Mouse (Mus musculus): ENCODE results near the gene Raver2.

Gene Raver2

DNA sequence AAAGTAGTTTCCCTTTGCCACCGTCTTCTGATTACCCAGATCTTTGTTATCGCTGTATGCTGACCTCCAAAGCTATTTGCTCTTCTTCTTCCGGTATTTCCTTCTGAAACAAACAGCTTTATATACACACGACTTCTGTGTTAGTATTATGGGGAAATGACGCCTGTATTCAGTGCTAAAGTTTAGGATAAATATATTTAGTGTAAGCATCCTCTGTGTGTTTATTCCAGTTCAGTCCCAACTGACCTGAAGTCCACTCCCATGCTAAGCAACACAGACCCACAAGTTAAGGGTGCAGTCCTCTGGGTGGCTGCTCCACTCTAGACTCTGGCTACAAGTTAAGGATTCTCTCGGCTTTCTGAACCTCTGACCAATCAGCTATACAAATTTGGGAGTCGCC is 52.2 kb downstream of the Raver2 start:
- no peak for DNase-seq

DNA sequence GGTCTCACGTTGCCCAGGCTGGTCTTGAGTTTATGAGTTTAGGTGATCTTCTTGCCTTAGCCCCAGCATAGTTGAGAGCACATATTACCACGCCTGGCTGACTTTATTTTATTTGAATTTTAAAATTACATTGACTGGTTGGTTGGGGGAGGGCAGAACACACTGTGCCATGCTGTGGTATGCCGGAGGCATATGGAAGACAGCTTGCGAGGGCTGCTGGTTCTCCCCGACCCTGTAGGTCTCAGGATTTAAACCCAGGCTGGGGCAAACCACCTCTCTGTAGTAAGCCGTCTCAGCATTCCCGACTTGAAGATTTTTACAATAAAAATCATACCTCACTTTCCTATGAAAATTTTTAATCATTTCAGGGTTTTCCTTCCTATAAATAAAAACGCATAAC is 66.2 kb downstream of the Raver2 start:
- no peak for DNase-seq

DNA sequence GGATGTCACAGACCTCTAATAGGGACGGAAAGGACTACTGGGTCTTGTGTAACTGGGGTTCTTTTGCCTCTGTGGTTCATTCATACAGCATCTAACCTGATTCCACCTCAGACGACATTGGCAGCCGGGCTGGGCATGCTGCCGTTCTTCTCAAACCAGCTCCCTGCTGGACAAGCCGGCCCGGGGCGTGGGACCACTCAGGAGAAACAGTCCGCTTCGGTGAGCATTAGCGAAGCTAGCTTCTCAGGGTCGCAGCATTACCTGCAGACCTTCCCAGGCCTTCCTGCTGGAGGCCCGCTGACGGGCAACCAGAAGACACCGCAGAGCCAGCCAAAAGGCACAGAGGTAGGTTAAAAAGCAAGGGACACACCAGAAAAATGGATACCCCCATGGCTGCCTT is 67.1 kb downstream of the Raver2 start:
- no peak for DNase-seq

DNA sequence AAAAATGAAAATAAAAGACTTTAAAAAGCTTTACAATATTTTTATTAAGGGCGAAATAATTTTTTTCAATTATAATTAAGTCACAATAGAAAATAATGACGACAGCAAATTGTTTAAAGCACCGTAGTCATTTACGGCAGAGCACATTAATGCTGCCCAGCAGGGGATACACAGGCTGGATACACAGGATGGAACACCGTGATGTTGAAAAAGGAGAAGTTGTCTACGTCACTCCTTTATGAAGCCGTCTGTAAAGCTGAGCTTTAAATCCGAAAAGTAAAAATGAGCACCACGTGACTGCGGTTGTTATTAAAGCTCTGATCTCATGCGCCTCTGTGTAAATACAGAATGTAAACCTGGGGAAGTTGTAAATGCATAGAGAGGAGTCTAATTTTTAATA is 69.2 kb downstream of the Raver2 start:
- DNase-seq, result no peak

DNA sequence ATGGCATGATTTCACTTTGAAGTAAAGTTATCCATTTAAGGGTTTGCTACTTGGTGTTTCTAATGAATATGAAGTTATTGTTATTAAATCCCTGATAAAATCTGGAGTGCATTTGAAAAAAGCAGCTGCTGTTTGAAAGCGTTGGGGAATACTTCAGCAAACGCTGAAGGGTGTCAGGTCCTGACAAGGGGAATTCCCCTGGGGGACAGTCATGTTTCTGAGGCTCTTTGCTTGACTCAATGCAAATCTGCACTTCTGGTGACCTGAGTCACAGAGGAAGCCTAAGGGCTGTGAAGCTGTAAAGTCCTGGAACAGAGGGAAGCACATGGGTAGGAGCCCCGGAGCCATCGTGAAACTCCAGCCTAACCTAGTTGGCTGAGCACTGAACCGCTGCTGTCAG is 73.0 kb downstream of the Raver2 start:
- no peak for DNase-seq

DNA sequence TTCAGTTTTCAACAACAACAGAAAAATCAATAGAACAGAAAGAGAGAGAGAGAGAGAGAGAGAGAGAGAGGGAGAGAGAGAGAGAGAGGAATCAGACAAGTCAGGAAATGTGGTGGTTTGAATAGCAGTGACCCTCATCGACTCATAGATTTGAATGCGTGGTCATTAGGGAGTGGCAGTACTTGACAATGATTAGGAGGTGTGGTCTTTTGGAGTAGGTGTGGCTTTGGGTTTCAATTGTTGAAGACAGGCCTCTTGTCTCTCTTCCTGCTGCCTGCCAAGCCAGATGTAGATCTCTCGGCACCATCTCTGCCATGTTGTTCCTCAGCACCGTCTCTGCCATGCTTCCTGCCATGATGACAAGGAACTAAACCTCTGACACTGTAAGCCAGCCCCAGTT is 75.1 kb downstream of the Raver2 start:
- no peak for DNase-seq

DNA sequence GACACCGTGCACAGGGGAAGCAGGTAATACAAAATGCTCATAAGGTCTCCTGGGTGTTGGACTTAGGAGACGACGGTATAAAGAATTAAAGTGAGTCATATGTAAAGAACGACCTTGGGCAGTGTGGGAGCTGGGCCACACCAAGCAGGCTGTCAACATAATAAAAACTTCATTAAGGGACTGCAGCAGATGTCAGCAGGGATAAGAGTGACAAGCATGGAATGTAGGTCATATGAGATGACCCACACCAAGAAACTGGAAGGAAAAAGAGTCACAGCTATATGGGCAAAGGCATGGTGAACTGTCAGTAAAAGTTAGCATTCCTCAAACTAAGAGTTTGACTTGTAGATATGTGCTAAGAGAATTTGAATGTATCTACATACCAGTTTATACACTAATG is 75.6 kb downstream of the Raver2 start:
- DNase-seq, result no peak

DNA sequence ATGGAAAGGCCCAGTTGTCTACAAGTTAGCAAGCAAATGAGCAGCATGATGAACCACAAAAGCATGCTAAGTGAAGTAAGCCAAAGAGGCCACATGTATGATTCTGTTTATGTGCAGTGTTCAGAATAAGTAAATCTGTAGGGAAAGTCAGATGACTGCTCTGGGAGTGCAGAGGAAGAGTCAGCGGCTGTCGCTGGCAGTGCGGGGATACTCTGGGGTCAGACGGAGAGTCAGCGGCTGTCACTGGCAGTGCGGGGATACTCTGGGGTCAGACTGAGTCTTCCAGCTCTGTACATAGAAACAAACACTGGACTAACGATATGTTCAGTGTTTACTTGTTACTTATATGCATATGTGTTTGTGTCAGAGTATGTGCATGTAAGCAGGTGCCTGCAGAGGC is 76.0 kb downstream of the Raver2 start:
- no peak for DNase-seq

DNA sequence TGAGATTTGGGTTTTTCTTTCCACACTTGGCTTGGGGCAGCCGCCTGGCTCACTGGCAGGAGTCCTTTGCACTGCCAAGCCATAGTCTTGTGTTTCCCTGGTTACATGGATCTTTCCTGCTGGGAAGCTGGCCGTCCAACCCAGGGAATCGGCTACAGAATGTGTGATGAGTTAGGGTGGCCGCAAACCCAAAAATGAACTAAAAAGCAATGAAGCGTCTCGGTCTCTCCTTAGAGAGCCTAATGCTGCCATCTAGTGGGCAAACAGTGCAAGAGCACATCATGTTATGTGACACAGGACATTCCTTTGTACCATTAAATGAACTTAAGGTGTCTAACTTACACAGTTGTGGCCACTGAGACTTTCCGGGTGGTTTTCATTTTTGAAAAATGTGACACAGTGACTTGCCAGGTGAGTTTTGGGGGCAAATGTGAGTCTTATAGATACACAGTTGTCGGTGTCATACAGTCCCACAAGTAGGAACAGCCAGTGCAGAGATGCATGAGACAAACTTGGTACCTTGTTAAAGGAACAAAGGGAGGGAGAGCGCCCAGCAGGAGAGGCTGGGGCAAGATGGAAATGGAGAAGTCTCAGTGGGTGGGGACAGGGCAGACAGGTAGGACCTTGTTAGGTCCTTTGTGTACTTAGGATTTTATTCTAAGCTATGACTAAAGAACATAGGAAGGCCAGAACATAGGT is 77.4 kb downstream of the Raver2 start:
- DNase-seq, result peak; percentile 79

DNA sequence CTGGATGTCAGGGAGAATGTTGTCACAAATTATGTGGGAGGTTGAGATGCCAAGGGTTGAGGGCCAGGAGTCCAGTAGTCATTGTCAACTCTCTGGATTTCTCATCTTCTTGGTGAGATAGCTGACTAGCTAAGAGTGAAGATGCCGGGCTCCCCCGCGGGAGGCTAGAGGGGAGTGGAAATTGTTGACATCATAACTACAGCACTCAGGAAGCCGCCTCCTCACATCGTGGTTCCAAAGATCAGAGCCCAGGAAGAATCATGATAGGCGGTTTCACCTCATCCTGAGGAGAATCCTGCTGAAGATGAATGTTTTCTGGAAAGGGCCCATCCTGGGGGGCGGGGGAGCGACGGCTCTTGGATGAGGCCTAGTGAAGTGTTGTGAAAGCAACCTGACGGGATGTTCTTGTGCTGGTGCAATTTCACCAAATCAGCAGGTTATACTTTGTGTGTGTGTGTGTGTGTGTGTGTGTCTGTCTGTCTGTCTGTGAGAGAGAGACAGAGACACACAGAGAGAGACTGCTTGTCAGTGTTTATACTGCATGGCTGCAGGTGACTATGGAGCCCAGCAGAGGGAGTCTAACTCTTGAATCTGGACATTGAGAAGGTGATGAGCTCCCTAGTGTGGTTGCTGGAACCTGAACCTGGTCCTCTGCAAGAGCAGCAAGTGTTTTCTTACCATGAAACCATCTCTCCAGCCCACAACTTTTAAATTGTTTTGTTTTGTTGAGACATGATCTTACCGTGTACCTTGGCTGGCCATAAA is 78.3 kb downstream of the Raver2 start:
- peak; percentile 31 for DNase-seq

DNA sequence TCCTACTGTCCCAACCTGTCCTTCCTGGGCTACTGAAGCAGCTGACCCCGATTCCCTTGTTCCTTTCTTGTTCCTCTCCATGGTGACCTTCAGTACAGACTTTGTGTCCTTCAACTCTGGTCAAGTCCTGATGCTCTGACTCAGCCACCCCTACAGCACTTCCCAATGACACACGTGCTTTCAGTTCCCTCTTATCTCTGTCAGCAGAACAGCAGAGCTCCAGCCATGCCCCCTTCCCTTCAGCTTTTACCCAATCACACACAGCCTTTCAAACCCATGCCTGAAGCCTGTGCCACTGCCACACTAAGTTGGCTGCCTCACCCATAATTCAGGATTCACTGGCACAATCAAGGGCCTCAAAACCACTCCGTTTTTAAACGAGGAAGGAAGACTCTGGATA is 86.8 kb downstream of the Raver2 start:
- no peak for DNase-seq

DNA sequence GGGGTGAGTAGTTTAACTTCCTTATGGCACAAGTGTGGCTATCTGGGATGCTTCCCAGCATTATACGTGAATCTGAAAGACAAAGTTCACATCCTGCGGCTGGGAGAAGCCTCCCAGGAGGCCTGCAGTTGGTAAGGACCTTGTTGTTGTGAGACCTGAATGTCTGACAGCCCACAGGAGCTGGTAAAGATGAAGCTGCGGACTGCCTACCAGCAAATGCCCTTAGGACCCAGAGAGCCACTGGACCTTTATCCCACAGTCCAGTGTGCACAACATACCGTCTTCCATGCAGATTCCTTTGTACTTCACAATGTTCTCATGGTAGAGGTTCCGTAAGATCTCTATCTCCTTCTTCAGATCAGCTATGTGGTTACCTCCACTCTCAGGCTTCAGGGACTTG is 88.7 kb downstream of the Raver2 start:
- no peak for DNase-seq

DNA sequence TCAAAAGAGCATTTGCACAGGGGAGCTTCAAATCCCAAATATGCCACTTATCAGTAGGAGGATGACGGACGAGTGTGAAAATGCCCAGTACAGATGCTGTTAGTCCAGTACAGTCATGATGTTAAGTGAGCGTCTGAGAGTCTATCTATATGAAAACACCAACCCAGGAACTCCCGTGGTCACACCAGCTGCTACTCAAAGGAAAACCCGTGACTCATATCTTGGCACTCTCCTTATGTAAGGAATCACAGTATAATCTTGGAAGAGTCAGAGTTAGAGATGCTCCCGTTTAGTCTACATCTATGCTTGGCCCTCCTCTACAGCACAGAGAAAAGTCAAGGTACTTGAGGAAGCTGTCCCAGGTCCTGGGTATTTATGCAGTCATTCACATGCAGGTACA is 89.5 kb downstream of the Raver2 start:
- no peak for DNase-seq

DNA sequence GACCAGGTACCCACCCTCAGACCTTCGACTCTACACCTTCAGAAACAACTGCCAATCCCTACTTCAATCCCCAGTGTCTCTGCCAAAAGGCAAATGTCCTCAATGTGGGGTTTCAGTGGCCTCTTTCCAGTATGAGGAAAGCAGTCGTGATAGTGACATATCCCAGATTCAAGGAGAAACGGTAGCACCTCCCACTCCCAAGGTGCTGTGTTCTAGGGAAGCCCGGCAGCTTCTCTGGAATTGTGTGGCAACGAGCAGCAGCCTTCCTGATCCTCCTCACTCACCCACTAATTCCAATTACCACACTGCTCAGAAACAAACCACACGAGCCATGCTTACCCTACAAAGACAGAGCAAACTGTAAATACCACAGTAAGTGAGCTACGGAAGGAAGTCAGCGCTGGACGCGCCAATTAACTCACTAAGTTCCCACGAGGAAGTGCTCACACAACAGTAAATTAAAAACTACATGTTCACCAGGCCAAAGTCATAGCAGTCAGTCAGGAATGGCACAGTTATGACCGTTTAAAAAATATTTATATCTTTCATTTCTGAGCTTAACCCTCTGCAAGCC is 90.5 kb downstream of the Raver2 start:
- DNase-seq, result no peak

DNA sequence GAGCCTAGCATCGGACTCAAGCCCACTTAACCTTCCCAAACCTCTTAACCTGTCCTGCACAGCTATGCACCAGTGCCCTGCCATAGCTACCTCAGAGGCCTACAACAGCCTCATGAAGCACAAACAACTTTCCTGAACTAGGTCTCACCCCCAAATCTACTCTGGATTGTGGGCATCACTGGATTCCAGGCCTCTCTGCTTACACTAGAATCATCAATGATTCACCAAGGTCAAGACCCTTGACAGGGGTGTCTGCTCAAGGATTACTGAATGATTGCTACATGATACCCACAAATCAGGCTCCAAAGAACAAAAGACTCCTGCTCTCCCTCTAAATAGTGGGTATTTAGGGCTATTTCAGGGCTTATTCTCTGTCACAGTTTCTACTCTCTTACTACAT is 92.0 kb downstream of the Raver2 start:
- no peak for DNase-seq

DNA sequence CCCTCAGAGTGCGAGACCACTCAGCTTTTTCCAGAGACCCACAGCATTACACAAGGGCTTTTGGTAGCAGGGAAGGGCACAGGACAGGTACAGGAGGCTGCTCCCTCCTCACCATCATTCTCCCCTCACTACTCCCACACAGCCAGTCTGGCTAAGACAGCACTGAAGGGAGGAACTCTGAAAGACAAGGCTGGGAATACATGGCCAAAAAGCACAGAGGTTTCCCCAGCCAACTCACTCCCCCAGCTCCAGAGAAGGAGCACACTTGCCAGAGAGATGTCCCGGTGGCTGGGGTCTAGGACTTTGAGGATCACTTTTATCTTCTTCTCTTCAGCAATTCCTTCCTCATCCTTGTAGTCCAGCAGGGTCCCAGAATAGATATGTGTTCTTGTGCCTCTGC is 95.4 kb downstream of the Raver2 start:
- no peak for DNase-seq

DNA sequence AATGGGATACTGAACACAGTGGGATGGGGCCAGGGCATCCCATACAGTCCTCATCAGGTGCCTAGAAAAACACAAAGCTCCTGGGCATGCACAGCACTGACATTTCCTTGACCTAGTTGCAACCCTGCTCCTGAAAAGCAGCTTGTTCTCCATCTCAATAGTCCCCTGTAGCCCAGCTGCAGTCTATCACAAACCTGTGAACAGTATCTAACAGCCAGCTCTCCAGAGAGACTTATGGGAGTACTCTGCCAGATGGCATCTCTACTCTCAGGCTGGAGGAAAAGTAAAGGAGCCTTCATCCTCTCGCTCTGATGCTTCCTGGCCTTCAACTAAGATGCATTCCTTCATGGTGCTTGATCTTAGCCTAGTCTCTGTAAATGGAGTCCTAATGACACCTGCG is 95.9 kb downstream of the Raver2 start:
- DNase-seq, result no peak

DNA sequence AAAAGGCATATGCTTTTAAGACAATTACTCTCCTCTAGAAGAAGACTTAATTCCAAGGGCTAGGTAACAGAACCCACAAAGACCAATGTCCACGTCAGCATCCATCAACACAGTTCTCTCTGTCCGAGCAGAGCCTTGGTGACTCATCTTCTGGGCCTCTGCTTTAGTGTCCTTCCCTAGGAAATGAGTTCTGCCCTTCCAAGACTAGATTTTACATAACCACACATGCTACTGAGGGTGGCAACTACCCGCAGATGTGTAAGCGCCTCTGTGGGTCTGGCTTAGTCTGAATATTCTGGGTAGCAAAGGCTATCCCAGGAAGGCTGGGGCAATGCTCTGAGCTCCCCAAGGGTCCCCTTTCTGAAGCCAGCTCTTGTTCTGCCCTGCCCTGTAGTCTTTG is 97.0 kb downstream of the Raver2 start:
- no peak for DNase-seq

DNA sequence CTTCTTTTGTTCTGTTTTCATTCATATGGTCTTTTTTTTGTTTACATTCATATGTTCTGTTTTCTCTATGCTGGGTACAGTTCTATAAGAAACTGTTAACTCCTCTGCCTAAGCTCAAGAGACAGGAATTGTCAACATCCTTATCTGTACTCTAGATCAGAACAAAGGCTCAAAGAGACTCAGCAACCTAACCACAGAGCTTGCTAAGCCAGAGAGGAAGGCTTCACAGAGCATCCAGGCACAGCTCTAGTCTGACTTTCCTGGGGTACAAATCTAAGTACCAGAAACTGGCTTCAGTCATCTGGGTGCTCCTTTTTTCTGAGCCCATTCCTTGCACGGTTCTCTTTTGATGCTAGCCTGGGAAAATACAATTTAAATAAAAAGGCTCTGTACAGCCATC is 99.0 kb downstream of the Raver2 start:
- peak; percentile 50 for DNase-seq

DNA sequence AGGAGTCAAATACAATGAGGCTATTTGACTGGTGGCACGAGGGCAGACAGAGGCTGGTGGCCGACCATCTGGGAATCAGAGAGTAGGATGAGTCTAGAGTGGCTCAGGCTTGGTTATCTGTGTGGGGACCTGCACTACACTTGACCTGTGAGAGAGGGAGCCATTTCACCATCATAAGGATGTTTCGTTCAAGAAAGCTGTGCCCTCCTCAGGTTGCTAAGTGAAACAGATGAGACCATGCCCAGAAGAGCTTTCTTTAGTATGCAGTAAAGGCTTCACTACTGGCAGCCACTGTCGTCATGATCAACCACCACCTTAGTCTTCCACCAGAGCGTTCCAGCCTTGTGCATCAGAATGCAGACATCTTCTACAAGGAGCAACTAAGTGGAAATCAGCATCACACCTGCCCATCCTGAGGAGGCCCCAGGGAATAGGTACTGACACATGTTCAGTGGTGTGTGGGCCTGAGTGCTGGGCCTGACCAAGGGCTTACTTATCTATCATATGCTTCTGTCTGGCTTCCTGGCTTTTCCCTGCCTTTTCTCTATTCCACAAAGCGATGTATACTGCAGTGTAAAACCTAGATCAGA is 99.5 kb downstream of the Raver2 start:
- DNase-seq, result peak; percentile 73

DNA sequence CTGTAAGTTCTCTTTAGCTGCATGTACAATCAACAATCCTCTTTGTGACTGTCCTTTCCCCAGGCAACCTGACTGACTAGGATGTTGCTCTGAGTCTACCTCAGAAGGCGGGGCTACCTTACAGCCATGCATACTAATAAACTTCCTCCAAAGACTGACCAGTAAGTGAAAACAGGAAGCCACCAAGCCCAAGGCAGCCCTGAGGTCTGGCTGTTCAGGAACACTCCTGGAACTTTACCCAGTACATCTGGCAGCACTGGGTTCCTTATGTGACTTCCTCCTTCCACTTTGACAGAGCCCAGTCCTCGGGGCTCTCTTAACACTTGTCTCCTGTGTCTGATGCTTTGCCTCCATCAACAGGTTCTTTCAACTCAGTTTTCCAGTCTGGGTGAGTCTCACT is 104.0 kb downstream of the Raver2 start:
- no peak for DNase-seq

DNA sequence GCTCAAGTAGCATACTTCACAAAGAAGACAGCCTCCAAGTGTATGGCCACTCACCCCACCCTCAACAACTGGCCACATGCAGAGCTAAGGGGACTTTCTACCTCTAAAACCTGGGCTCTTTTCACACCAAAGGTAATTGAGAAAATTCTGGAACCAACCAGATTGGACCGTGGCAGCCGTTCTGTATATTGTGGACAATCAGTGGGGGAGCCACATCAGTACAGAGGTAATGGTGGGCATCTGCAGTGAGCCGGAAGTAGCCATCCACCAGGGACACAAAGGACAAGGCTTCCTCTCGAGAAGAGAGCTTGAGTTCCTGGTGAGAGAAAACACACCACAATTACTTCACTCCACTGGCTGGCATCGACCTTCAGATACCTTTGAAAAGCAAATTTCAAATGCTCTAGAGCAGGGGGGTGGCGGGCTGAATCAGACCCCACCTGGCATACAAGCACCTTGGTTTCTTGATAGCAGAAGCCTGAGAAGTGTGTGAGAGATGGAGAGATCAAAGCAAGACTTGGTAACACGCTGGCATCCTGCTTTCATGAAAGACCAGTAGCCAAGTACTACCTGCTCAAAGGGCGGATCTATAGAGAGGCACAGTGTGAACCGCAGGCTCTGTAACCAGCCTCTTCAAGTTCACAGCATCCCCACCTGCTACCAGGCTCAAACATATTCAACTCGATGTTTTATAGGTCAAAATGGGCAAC is 106.3 kb downstream of the Raver2 start:
- DNase-seq, result peak; percentile 43

DNA sequence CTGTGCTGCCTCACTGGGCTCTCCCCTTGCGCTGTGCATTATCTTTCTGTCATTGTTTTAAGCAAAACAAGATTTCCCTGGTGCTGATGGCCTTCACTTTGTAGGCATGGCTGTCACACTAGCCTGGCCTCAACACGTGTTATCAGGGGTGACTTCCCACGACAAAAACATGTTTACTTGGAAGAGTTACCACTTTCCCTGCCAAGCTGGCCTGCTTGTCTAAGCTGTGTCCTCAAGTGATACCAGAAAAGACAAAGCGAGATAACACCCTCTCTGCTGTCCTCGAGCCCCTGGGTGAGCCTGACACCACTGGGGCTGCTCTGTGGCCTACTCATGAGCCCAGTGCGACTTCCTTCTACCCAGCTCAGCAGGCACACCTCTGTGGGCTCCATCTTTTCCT is 107.3 kb downstream of the Raver2 start:
- no peak for DNase-seq

Data from thymus, postnatal 14 days (tissue).